Comparison of ENCODE assay signal across 12 mouse cellular contexts in genomic region chr15:98068506-98068905, GRCm38 (mm10).
"Had no signal": no experiment of that assay in that cellular context is flagged by ENCODE, and none has a peak within 500 bp of the region (broad histone marks: within the 10 kb centered on the region; RNA-seq: fewer than 3 reads in every experiment).

No protein-coding gene starts in this region.

- DNase-seq: retina, postnatal 1 day; right cerebral cortex, adult 18-20 months; right cerebral cortex, postnatal 14 days; right cerebral cortex, postnatal 25 days; right cerebral cortex, postnatal 4 days; spleen, adult 18-20 months; thymus, postnatal 25 days had no signal

- H3K4me1 ChIP-seq: neural tube, embryonic 12.5 days; neural tube, embryonic 13.5 days; neural tube, embryonic 15.5 days; stomach, embryonic 15.5 days had no signal

- H3K27ac ChIP-seq: neural tube, embryonic 12.5 days; neural tube, embryonic 13.5 days; neural tube, embryonic 15.5 days; stomach, embryonic 15.5 days; stomach, postnatal 0 days had no signal

- H3K9me3 ChIP-seq: neural tube, embryonic 12.5 days; neural tube, embryonic 13.5 days; neural tube, embryonic 15.5 days; stomach, embryonic 15.5 days had no signal

- H3K4me3 ChIP-seq: neural tube, embryonic 12.5 days; neural tube, embryonic 13.5 days; neural tube, embryonic 15.5 days; stomach, embryonic 15.5 days had no signal

- H3K27me3 ChIP-seq: neural tube, embryonic 12.5 days; neural tube, embryonic 13.5 days; neural tube, embryonic 15.5 days; stomach, embryonic 15.5 days had no signal
